Mouse (Mus musculus): Measurements from ENCODE around the gene Plac1. TPM values are rescaled to one million over a fixed set of nuclear protein-coding genes. Genes with fewer than 3 reads are reported as not detected.

Plac1 gene
- polyA plus RNA-seq, 1 experiment from 2014 or later, result 0.93 TPM

GRCm38 (mm10) chrX:53058459-53059280, 181.2 kb downstream of the Plac1 start:
- 17% methylated on average over 33 of the region's 33 CpGs for WGBS
- no peak for ATAC-seq
- no peak for TF ChIP-seq CTCF (IDR thresholded peaks at IDR 0.05; ENCODE audit: low read depth)
- Histone ChIP-seq H3K4me2 (replicated peaks; ENCODE audit: low read depth) (peak overlapping the region; percentile 54), H3K27me3 (replicated peaks; ENCODE audit: control insufficient read depth, insufficient read depth, low read length) (0 out of 2 replicates have a peak, but pooled peaks cover 5% of the 10 kb centered on the region), H3K9ac (ENCODE audit: low read depth, low read length) (no peak overlapping the region), H3K9me3 (ENCODE audit: control insufficient read depth) (no peaks in the 10 kb centered on the region), H3K4me1 (replicated peaks; ENCODE audit: control insufficient read depth, insufficient read depth, low read length) (no peaks in the 10 kb centered on the region), H3K36me3 (ENCODE audit: control insufficient read depth, insufficient read depth) (no peaks in the 10 kb centered on the region), H3K4me3 (ENCODE audit: low read depth, low read length) (peak overlapping the region; percentile 7), H3K27ac (ENCODE audit: low read depth, low read length) (no peak overlapping the region)

GRCm38 (mm10) chrX:53057760-53058090, 182.2 kb downstream of the Plac1 start:
- 36% methylated on average over 6 of the region's 6 CpGs for WGBS
- Histone ChIP-seq H3K27me3 (replicated peaks; ENCODE audit: control insufficient read depth, insufficient read depth, low read length) (0 out of 2 replicates have a peak, but pooled peaks cover 5% of the 10 kb centered on the region), H3K9ac (ENCODE audit: low read depth, low read length) (no peak overlapping the region), H3K36me3 (ENCODE audit: control insufficient read depth, insufficient read depth) (no peaks in the 10 kb centered on the region), H3K27ac (ENCODE audit: low read depth, low read length) (no peak overlapping the region), H3K4me3 (ENCODE audit: low read depth, low read length) (peak overlapping the region; percentile 60), H3K4me1 (replicated peaks; ENCODE audit: control insufficient read depth, insufficient read depth, low read length) (no peaks in the 10 kb centered on the region), H3K4me2 (replicated peaks; ENCODE audit: low read depth) (peak overlapping the region; percentile 70), H3K9me3 (ENCODE audit: control insufficient read depth) (no peaks in the 10 kb centered on the region)
- no peak for ATAC-seq
- no peak for TF ChIP-seq CTCF (IDR thresholded peaks at IDR 0.05; ENCODE audit: low read depth)

DNA sequence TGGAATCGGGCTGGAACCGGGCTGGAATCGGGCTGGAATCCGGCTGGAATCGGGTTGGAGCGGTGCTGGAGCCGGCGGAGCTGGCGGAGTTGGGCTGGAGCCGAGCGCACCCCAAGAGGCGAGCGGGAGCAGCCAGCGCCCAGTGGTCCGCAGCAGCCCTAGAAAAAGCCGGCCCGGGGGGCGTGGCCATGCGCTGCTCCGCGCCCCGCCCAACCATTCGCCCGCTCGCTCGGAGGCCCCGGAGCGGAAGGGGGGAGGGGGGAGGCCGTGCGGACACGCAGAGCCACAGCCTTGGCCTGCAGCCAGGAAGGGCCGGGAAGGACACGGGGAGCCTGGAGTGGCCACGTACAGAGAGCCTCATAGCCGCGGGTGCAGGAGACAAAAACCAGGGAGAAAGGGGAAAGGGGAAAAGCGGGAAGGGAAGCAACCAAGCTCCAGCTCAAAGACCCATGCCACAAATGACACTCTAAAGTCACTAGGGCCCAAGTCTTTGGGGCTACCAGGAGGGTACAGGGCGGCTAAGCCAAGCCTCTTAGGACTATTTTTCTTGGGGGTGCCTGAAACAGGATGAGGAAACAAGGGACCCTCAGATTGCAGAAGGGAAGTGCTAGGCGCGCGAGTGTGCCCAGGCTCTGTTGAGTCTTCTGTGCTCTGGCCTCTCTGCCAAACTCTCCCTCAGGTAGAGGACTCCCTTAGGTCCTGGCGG, 182.7 kb downstream of the Plac1 start:
- no peaks in the 10 kb centered on the region for H3K36me3 ChIP-seq (ENCODE audit: control insufficient read depth, insufficient read depth)
- peak overlapping the region; percentile 60 for H3K4me3 ChIP-seq (ENCODE audit: low read depth, low read length)
- peak; percentile 82 for ATAC-seq
- peak overlapping the region; percentile 69 for H3K9ac ChIP-seq (ENCODE audit: low read depth, low read length)
- 17% methylated on average over 32 of the region's 42 CpGs for WGBS
- H3K4me2 ChIP-seq (replicated peaks; ENCODE audit: low read depth), result peak overlapping the region; percentile 70
- H3K27me3 ChIP-seq (replicated peaks; ENCODE audit: control insufficient read depth, insufficient read depth, low read length), result 0 out of 2 replicates have a peak, but pooled peaks cover 5% of the 10 kb centered on the region
- no peaks in the 10 kb centered on the region for H3K4me1 ChIP-seq (replicated peaks; ENCODE audit: control insufficient read depth, insufficient read depth, low read length)
- no peaks in the 10 kb centered on the region for H3K9me3 ChIP-seq (ENCODE audit: control insufficient read depth)
- peak overlapping the region; percentile 70 for H3K27ac ChIP-seq (ENCODE audit: low read depth, low read length)
- 0 out of 2 replicates have a peak, but pooled peaks have one; percentile 9 for TF ChIP-seq CTCF (IDR thresholded peaks at IDR 0.05; ENCODE audit: low read depth)

- 22% methylated on average over 31 of the region's 33 CpGs for WGBS
- peak overlapping the region; percentile 60 for H3K4me3 ChIP-seq (ENCODE audit: low read depth, low read length)
- H3K4me2 ChIP-seq (replicated peaks; ENCODE audit: low read depth), result peak overlapping the region; percentile 70
- no peak for TF ChIP-seq CTCF (IDR thresholded peaks at IDR 0.05; ENCODE audit: low read depth)
- no peaks in the 10 kb centered on the region for H3K9me3 ChIP-seq (ENCODE audit: control insufficient read depth)
- no peaks in the 10 kb centered on the region for H3K4me1 ChIP-seq (replicated peaks; ENCODE audit: control insufficient read depth, insufficient read depth, low read length)
- H3K9ac ChIP-seq (ENCODE audit: low read depth, low read length), result peak overlapping the region; percentile 69
- 0 out of 2 replicates have a peak, but pooled peaks cover 5% of the 10 kb centered on the region for H3K27me3 ChIP-seq (replicated peaks; ENCODE audit: control insufficient read depth, insufficient read depth, low read length)
- peak overlapping the region; percentile 70 for H3K27ac ChIP-seq (ENCODE audit: low read depth, low read length)
- peak; percentile 28; the same call in 1 of the 2 replicates for ATAC-seq
- no peaks in the 10 kb centered on the region for H3K36me3 ChIP-seq (ENCODE audit: control insufficient read depth, insufficient read depth)
These were observed 183.3 kb downstream of the Plac1 start for GRCm38 (mm10) chrX:53056627-53057026.

- Histone ChIP-seq H3K4me1 (replicated peaks; ENCODE audit: control insufficient read depth, insufficient read depth, low read length) (no peaks in the 10 kb centered on the region), H3K9ac (ENCODE audit: low read depth, low read length) (no peak overlapping the region), H3K4me3 (ENCODE audit: low read depth, low read length) (peak overlapping the region; percentile 60), H3K27me3 (replicated peaks; ENCODE audit: control insufficient read depth, insufficient read depth, low read length) (0 out of 2 replicates have a peak, but pooled peaks cover 5% of the 10 kb centered on the region), H3K9me3 (ENCODE audit: control insufficient read depth) (no peaks in the 10 kb centered on the region), H3K4me2 (replicated peaks; ENCODE audit: low read depth) (peak overlapping the region; percentile 70), H3K27ac (ENCODE audit: low read depth, low read length) (no peak overlapping the region), H3K36me3 (ENCODE audit: control insufficient read depth, insufficient read depth) (no peaks in the 10 kb centered on the region)
- no peak for ATAC-seq
- TF ChIP-seq CTCF (IDR thresholded peaks at IDR 0.05; ENCODE audit: low read depth), result no peak
- WGBS, result 20% methylated on average over 9 of the region's 9 CpGs
These were observed 184.1 kb downstream of the Plac1 start for GRCm38 (mm10) chrX:53055771-53056170.

DNA sequence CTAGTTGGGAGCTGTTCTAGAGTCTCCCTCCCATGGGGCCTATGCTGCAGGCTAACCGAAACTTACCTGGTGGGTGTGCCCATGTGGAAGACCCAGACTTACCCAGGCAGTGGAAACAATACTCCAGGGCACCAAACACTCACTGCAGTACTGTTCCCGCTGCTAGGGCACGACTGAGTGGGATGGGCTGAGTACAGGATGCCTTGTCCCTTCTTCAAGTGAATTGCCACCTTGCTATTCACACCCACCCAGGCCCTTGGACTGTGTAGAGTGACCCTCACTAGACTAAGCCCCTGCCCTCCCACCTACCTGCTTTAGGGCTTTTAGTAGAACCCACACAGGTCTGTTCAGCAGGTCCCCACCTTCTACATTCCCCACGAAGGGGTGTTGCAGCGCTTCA, 186.0 kb downstream of the Plac1 start:
- Histone ChIP-seq H3K9me3 (ENCODE audit: control insufficient read depth) (no peaks in the 10 kb centered on the region), H3K4me2 (replicated peaks; ENCODE audit: low read depth) (0 out of 2 replicates have a peak overlapping the region, but pooled peaks have one; percentile 9), H3K9ac (ENCODE audit: low read depth, low read length) (no peak overlapping the region), H3K4me1 (replicated peaks; ENCODE audit: control insufficient read depth, insufficient read depth, low read length) (no peaks in the 10 kb centered on the region), H3K27ac (ENCODE audit: low read depth, low read length) (no peak overlapping the region), H3K27me3 (replicated peaks; ENCODE audit: control insufficient read depth, insufficient read depth, low read length) (no peaks in the 10 kb centered on the region), H3K4me3 (ENCODE audit: low read depth, low read length) (no peak overlapping the region), H3K36me3 (ENCODE audit: control insufficient read depth, insufficient read depth) (no peaks in the 10 kb centered on the region)
- no peak for ATAC-seq
- 49% methylated on average over 5 of the region's 5 CpGs for WGBS
- no peak for TF ChIP-seq CTCF (IDR thresholded peaks at IDR 0.05; ENCODE audit: low read depth)

Data from intestine, postnatal 0 days (tissue).